Mouse (Mus musculus) G1E (cell line): ENCODE results near the gene Med31.

Source experiments
- CTCF ChIP-seq: IDR thresholded peaks from 2 replicates; pipeline ENCODE4 v1.5.1; 2012; ENCODE audit warnings: low read depth, low read length, inconsistent platforms, mixed read lengths
- GATA1 ChIP-seq: IDR thresholded peaks from 2 replicates; pipeline ENCODE4 v1.6.1; 2012; ENCODE audit warnings: borderline replicate concordance, low read length, inconsistent platforms, mixed read lengths
- GATA2 ChIP-seq: IDR thresholded peaks from 2 replicates; pipeline ENCODE4 v1.6.1; 2012; ENCODE audit warnings: low read depth, low read length, inconsistent platforms, borderline replicate concordance
- POLR2AphosphoS5 ChIP-seq: IDR thresholded peaks from 2 replicates; pipeline ENCODE4 v1.6.1; 2012; ENCODE audit warnings: low read depth, low read length, inconsistent platforms; ENCODE audit not compliant: insufficient replicate concordance
- TAL1 ChIP-seq: conservative IDR thresholded peaks from 2 replicates; pipeline ENCODE4 v1.6.1; 2012; ENCODE audit warnings: low read depth, low read length, inconsistent platforms, mixed read lengths

- TF ChIP-seq CTCF (no peak), GATA1 (no peak), POLR2AphosphoS5 (no peak), TAL1 (no peak), GATA2 (no peak)
Measured at GRCm38 (mm10) chr11:72176553-72176952, 38.8 kb downstream of the Med31 start.
